Mouse (Mus musculus) heart, embryonic 16.5 days (tissue): ENCODE results near the gene Hoxd4. TPM values are rescaled to one million over a fixed set of nuclear protein-coding genes. Genes with fewer than 3 reads are reported as not detected.
A peak's percentile ranks its signal among the peaks of the same experiment; 100 is the strongest.

Experiments
- ATAC-seq: fragments of 200-750 bp; cut with Nextera tagmentation; replicated peaks from 2 replicates; pipeline ENCODE4 v1.8.0; 2017; ENCODE audit warnings: moderate number of reproducible peaks; ENCODE audit not compliant: insufficient read depth, low FRiP score; ENCODE audit errors: extremely low read depth
- H3K27ac ChIP-seq: fragments of 300-500 bp; sonication (generic); 2 replicates; pipeline ENCODE4 v1.5.1; 2014; ENCODE audit warnings: mild to moderate bottlenecking, low read length, control low read depth, moderate library complexity
- H3K27me3 ChIP-seq: fragments of 300-500 bp; sonication (generic); 2 replicates; pipeline ENCODE4 v1.6.1; 2014; ENCODE audit warnings: low read length, mixed read lengths; ENCODE audit not compliant: control insufficient read depth, insufficient read depth
- H3K36me3 ChIP-seq: fragments of 300-500 bp; sonication (generic); 2 replicates; pipeline ENCODE4 v1.6.1; 2014; ENCODE audit not compliant: control insufficient read depth, insufficient read depth
- H3K4me1 ChIP-seq: fragments of 300-500 bp; sonication (generic); 2 replicates; pipeline ENCODE4 v1.6.1; 2014; ENCODE audit warnings: low read length, mixed read lengths; ENCODE audit not compliant: control insufficient read depth, insufficient read depth
- H3K4me2 ChIP-seq: fragments of 300-500 bp; sonication (generic); 2 replicates; pipeline ENCODE4 v1.6.1; 2014; ENCODE audit warnings: low read depth, mild to moderate bottlenecking, control low read depth, low read length
- H3K4me3 ChIP-seq: fragments of 300-500 bp; sonication (generic); 2 replicates; pipeline ENCODE4 v1.5.1; 2014; ENCODE audit warnings: mild to moderate bottlenecking, control low read depth, low read length
- H3K9ac ChIP-seq: fragments of 300-500 bp; sonication (generic); 2 replicates; pipeline ENCODE4 v1.6.1; 2014; ENCODE audit warnings: low read length, control low read depth
- H3K9me3 ChIP-seq: fragments of 300-500 bp; sonication (generic); replicated peaks from 2 replicates; pipeline ENCODE4 v1.6.1; 2016; ENCODE audit warnings: low read length; ENCODE audit not compliant: control insufficient read depth
- WGBS: fragments of 180-500 bp; shearing (Covaris S2); extraction: QIAGEN DNeasy Blood & Tissue Kit; methylation state at CpG from one replicate; pipeline ENCODE4 v1.1.7; 2014; 5-methylcytosine and 5-hydroxymethylcytosine counted together
- polyA plus RNA-seq: library from polyadenylated mRNA; unstranded; fragments of >200 nt; fragmentation: Nextera tagmentation; extraction: Ambion mirVana; gene quantifications from 2 replicates; pipeline ENCODE4 v1.2.1, GENCODE M21; 2015

The Hoxd4 gene
- polyA plus RNA-seq, 1 experiment from 2014 or later, result 0.18 TPM

DNA sequence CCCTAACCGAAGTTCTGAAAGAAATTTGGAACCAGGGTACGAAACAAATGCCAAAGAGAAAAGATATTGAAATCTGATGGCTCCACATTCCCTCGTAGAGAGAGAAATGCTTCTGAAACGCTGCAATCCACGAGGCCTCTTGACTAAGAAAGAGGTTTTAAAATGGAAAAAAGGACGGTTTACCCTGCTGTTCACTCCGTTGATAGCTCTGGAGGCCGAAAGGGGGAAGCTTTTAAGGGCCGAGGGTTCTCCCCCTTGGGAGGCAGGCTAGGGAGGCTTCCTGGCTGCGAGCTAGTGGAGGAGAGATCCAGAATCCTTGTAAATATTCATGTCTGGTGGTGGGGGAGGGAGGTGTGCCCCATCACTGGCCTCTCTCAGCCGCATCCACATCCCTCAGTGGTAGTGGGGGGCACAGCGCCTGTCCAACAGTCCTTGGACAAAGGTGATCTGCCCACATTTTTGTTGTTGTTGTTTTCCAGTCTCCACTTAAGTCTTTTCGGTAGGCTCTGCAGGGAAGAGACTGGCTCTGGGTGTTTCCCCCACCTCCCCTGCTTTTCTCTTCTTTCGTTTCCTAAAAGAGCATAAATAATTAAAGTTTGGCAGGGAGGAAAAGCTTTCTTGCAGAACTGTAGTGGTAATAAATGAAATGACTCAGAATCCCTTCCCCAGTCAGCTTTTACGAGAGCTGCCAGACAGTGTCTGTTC is 32.7 kb upstream of the Hoxd4 start, which contains the start of gene Hoxd11:
Gene Hoxd11, plus strand, starts transcription at position 667 of the 705 bp plus-strand sequence.
- no peak for ATAC-seq
- peaks cover 99% of the 10 kb centered on the region for H3K27me3 ChIP-seq
- H3K4me2 ChIP-seq, result no peak within 1 kb of the TSS
- WGBS, result 2% methylated on average over 15 of the region's 15 CpGs
- no peak within 1 kb of the TSS for H3K27ac ChIP-seq
- H3K36me3 ChIP-seq, result no peaks in the 10 kb centered on the region
- no peaks in the 10 kb centered on the region for H3K4me1 ChIP-seq
- H3K9ac ChIP-seq, result no peak within 1 kb of the TSS
- no peaks in the 10 kb centered on the region for H3K9me3 ChIP-seq
- no peak within 1 kb of the TSS for H3K4me3 ChIP-seq

- no peaks in the 10 kb centered on the region for H3K36me3 ChIP-seq
- H3K9ac ChIP-seq, result no peak overlapping the region
- H3K4me3 ChIP-seq, result no peak overlapping the region
- no peak overlapping the region for H3K4me2 ChIP-seq
- ATAC-seq, result no peak
- under 1% methylated on average over 26 of the region's 26 CpGs for WGBS
- H3K4me1 ChIP-seq, result no peaks in the 10 kb centered on the region
- H3K9me3 ChIP-seq, result no peaks in the 10 kb centered on the region
- H3K27ac ChIP-seq, result no peak overlapping the region
- peaks cover 99% of the 10 kb centered on the region for H3K27me3 ChIP-seq
These were observed 32.1 kb upstream of the Hoxd4 start for GRCm38 (mm10) chr2:74679596-74679971.

DNA sequence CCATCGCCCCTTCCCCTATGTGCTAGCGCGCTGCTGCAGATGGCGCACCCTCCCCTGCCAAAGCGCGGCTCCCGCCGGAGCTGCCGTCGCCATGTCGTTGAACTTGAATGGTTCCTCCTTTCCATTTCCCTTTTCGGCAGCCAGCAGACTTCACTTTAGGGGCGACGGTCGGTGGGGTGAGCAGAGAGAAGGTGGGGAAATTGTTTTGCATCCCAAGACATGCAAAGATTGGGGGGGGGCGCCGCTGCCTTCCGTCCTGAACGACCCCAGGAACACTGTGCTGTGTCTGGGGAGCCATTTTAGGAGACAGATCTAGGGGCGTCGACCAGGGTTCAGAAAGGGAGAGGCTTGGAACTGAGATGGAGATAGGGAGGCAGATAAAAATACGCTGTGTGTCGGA is 31.7 kb upstream of the Hoxd4 start:
- Histone ChIP-seq H3K4me1 (no peaks in the 10 kb centered on the region), H3K9ac (no peak overlapping the region), H3K4me3 (no peak overlapping the region), H3K27ac (no peak overlapping the region), H3K9me3 (no peaks in the 10 kb centered on the region), H3K27me3 (peaks cover 99% of the 10 kb centered on the region), H3K36me3 (no peaks in the 10 kb centered on the region), H3K4me2 (no peak overlapping the region)
- 2% methylated on average over 23 of the region's 23 CpGs for WGBS
- no peak for ATAC-seq

DNA sequence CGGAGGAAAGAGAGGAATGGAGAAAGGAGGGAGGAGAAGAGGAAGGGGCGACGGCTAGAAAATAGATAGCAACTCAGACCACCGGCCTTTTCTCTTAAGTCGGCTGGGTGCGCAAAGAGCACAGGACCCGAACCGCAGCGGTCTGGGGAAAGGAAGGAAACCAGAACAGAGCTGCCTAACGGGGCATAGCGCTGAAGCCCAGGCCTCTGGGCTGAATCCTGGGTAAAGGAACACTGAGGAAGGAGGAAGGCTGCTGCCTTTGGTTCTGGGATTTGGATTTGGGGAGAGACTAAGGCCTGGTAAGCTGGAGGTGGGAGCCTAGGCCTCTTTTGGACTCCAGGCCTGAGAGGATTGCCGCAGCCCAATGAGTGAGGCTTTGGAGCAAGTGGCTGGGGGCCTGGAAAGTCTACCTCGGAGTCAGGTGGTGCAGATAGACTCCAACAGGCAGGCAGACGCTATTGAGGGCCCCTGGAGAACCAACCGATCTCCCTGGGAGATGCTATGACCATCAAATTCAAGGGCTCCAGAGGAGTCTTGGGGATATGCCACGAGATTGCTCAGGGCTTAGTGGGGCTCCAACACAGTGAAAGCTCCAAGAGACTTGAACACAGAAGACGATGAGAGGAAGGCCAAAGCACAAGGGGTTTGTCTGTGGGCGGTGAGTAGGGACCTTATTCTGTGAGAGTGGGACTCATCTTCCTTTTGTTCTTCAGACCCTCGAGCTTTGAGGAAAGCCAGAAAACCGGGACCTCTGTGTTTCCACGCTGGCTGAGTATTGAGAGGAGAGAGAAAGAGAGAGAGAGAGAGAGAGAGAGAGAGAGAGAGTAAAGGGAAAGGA is 30.9 kb upstream of the Hoxd4 start:
- H3K27me3 ChIP-seq, result peaks cover 98% of the 10 kb centered on the region
- WGBS, result 2% methylated on average over 21 of the region's 21 CpGs
- H3K4me1 ChIP-seq, result no peaks in the 10 kb centered on the region
- H3K36me3 ChIP-seq, result no peaks in the 10 kb centered on the region
- no peaks in the 10 kb centered on the region for H3K9me3 ChIP-seq
- no peak overlapping the region for H3K27ac ChIP-seq
- ATAC-seq, result no peak
- no peak overlapping the region for H3K4me3 ChIP-seq
- no peak overlapping the region for H3K4me2 ChIP-seq
- no peak overlapping the region for H3K9ac ChIP-seq

- whole genome bisulfite sequencing, result under 1% methylated on average over 69 of the region's 78 CpGs
- Histone ChIP-seq H3K27me3 (peaks cover 93% of the 10 kb centered on the region), H3K4me2 (peak overlapping the region; percentile 25), H3K9ac (no peak overlapping the region), H3K27ac (no peak overlapping the region), H3K36me3 (no peaks in the 10 kb centered on the region), H3K4me1 (no peaks in the 10 kb centered on the region), H3K4me3 (peak overlapping the region; percentile 30), H3K9me3 (no peaks in the 10 kb centered on the region)
- ATAC-seq, result no peak
These were observed 29.9 kb upstream of the Hoxd4 start for GRCm38 (mm10) chr2:74681594-74682531.

DNA sequence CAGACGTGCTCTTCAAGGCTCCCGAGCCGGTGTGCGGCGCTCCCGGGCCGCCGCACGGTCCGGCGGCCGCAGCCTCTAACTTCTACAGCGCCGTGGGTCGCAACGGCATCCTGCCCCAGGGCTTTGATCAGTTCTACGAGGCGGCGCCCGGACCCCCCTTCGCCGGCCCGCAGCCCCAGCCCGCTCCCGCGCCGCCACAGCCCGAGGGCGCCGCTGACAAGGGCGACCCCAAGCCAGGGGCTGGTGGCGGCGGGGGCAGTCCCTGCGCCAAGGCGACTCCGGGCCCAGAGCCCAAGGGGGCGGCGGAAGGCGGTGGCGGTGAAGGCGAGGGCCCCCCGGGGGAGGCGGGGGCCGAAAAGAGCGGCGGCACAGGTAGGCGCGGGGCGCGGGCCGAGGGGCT is 28.9 kb upstream of the Hoxd4 start:
- Histone ChIP-seq H3K27me3 (peaks cover 93% of the 10 kb centered on the region), H3K4me3 (peak overlapping the region; percentile 30), H3K9me3 (no peaks in the 10 kb centered on the region), H3K36me3 (no peaks in the 10 kb centered on the region), H3K27ac (no peak overlapping the region), H3K4me1 (no peaks in the 10 kb centered on the region), H3K9ac (no peak overlapping the region), H3K4me2 (peak overlapping the region; percentile 25)
- no peak for ATAC-seq
- 2% methylated on average over 38 of the region's 51 CpGs for WGBS

DNA sequence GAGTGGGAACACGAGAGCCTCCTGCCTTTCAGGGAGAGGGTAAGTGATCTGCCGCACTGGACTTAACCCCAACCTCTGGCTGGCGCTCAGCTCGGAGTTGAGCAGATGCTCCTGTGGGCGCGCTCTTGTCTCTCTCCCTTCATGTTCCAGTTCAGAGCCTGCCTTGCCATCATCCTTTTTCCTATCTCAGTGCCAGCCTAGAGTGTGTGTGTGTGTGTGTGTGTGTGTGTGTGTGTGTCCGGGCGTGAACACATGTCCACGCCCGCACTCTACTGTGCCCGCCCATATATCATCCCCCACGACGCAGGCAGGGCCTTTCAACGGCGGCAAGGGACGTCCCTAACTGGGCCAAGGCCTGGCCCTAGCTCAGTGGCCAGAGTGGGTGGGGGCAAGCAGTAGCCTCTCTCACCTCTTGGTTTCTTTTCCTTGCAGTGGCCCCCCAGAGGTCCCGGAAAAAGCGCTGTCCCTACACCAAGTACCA is 28.2 kb upstream of the Hoxd4 start:
- no peak overlapping the region for H3K4me3 ChIP-seq
- peaks cover 91% of the 10 kb centered on the region for H3K27me3 ChIP-seq
- no peak overlapping the region for H3K4me2 ChIP-seq
- no peak overlapping the region for H3K27ac ChIP-seq
- H3K9ac ChIP-seq, result no peak overlapping the region
- 2% methylated on average over 18 of the region's 18 CpGs for WGBS
- H3K4me1 ChIP-seq, result no peaks in the 10 kb centered on the region
- no peaks in the 10 kb centered on the region for H3K9me3 ChIP-seq
- no peaks in the 10 kb centered on the region for H3K36me3 ChIP-seq
- no peak for ATAC-seq

DNA sequence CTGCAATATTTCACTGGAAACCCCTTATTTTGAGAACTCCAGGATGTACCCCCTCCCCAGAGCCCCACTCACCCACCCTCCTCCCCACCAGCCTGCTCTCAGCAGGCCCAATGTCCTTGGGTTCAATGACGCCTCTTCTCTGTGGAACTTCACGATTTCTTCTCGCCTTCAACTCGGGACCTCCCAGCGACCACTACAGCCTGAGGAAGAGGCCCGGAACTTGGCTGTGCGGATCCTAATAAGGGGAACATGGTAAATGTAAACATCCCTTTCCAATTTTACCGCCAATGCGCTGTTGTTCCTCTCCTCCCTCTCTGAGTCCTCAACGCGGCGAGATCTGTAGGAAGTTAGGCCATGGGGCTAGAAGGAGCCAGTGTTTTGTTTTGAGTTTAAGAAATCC is 27.6 kb upstream of the Hoxd4 start:
- no peaks in the 10 kb centered on the region for H3K4me1 ChIP-seq
- ATAC-seq, result no peak
- H3K9ac ChIP-seq, result no peak overlapping the region
- H3K36me3 ChIP-seq, result no peaks in the 10 kb centered on the region
- no peak overlapping the region for H3K4me3 ChIP-seq
- H3K27ac ChIP-seq, result no peak overlapping the region
- H3K4me2 ChIP-seq, result no peak overlapping the region
- H3K9me3 ChIP-seq, result no peaks in the 10 kb centered on the region
- 3% methylated on average over 12 of the region's 12 CpGs for WGBS
- H3K27me3 ChIP-seq, result peaks cover 89% of the 10 kb centered on the region
